Mouse (Mus musculus): ENCODE data around the gene H2al1j. TPM values are rescaled to one million over a fixed set of nuclear protein-coding genes. Genes with fewer than 3 reads are reported as not detected.
"Not testable (repeated sequence)": the region's sequence is repeated elsewhere in the genome, so short reads cannot be mapped to it uniquely, and the experiment has no call there.

The H2al1j gene
- polyA plus RNA-seq, 1 experiment from 2014 or later: not detected

DNA sequence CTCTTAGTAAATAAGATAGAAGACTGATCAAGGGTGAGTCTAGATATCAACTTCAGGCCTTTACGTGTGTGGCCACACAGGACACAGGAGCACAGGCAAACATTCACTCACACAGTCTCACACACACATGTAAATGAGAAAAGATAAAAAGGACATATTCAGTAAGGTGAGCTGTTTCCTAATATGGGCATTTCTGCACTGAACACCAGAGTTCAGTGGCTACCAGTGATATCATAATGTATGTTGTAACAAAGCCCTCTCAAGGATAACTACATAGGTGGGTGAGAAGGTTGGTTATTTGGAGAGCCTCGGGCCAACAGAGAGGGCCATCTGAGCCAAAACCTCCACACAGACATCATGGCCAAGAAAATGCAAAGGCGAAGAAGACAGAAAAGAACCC is 16.0 kb upstream of the H2al1j start, which contains the start of gene H2al1e:
Gene H2al1e (plus strand): TSS at position 301 of the 400 bp plus-strand sequence.
- not testable (repeated sequence) for H3K27ac ChIP-seq (replicated peaks; ENCODE audit: low read depth, low read length); H3K9ac ChIP-seq (ENCODE audit: low read length); H3K4me1 ChIP-seq (ENCODE audit: control insufficient read depth, insufficient read depth, low read length); H3K36me3 ChIP-seq (ENCODE audit: control insufficient read depth, insufficient read depth, low read length); H3K27me3 ChIP-seq (ENCODE audit: control insufficient read depth, insufficient read depth, low read length); H3K4me3 ChIP-seq (ENCODE audit: low read depth, low read length); DNase-seq (ENCODE audit: low spot score); H3K4me2 ChIP-seq (ENCODE audit: low read depth, severe bottlenecking); ATAC-seq (ENCODE audit: insufficient number of reproducible peaks, low FRiP score, low TSS enrichment, low read depth); H3K9me3 ChIP-seq (ENCODE audit: control insufficient read depth, low read length)
- WGBS: no CpG with 5 or more reads among the region's 3 CpGs

DNA sequence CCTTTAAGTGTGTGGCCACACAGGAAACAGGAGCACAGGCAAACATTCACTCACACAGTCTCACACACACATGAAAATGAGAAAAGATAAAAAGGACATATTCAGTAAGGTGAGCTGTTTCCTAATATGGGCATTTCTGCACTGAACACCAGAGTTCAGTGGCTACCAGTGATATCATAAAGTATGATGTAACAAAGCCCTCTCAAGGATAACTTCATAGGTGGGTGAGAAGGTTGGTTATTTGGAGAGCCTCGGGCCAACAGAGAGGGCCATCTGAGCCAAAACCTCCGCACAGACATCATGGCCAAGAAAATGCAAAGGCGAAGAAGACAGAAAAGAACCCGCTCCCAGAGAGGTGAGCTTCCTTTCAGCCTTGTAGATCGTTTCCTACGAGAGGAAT is 12.8 kb upstream of the H2al1j start, which contains the start of gene H2al1f:
Gene H2al1f (plus strand): TSS at position 301 of the 400 bp plus-strand sequence.
- H3K4me2 ChIP-seq (ENCODE audit: low read depth, severe bottlenecking): not testable (repeated sequence)

DNA sequence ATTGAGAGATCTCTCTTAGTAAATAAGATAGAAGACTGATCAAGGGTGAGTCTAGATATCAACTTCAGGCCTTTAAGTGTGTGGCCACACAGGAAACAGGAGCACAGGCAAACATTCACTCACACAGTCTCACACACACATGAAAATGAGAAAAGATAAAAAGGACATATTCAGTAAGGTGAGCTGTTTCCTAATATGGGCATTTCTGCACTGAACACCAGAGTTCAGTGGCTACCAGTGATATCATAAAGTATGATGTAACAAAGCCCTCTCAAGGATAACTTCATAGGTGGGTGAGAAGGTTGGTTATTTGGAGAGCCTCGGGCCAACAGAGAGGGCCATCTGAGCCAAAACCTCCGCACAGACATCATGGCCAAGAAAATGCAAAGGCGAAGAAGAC is 9.7 kb upstream of the H2al1j start, which contains the start of gene H2al1g:
Gene H2al1g (plus strand): TSS at position 301 of the 400 bp plus-strand sequence.
- not testable (repeated sequence) for H3K27me3 ChIP-seq (ENCODE audit: control insufficient read depth, insufficient read depth, low read length); H3K36me3 ChIP-seq (ENCODE audit: control insufficient read depth, insufficient read depth, low read length); H3K27ac ChIP-seq (replicated peaks; ENCODE audit: low read depth, low read length); ATAC-seq (ENCODE audit: insufficient number of reproducible peaks, low FRiP score, low TSS enrichment, low read depth); H3K9ac ChIP-seq (ENCODE audit: low read length); H3K4me1 ChIP-seq (ENCODE audit: control insufficient read depth, insufficient read depth, low read length); H3K4me3 ChIP-seq (ENCODE audit: low read depth, low read length); H3K4me2 ChIP-seq (ENCODE audit: low read depth, severe bottlenecking); H3K9me3 ChIP-seq (ENCODE audit: control insufficient read depth, low read length); DNase-seq (ENCODE audit: low spot score)
- no CpG with 5 or more reads among the region's 3 CpGs for WGBS

More for the DNA sequence above, 12.8 kb upstream of the H2al1j start, which contains the start of gene H2al1f:
- not testable (repeated sequence) for H3K9me3 ChIP-seq (ENCODE audit: control insufficient read depth, low read length); H3K27me3 ChIP-seq (ENCODE audit: control insufficient read depth, insufficient read depth, low read length); H3K27ac ChIP-seq (replicated peaks; ENCODE audit: low read depth, low read length); H3K4me3 ChIP-seq (ENCODE audit: low read depth, low read length); DNase-seq (ENCODE audit: low spot score); H3K9ac ChIP-seq (ENCODE audit: low read length); ATAC-seq (ENCODE audit: insufficient number of reproducible peaks, low FRiP score, low TSS enrichment, low read depth); H3K4me1 ChIP-seq (ENCODE audit: control insufficient read depth, insufficient read depth, low read length); H3K36me3 ChIP-seq (ENCODE audit: control insufficient read depth, insufficient read depth, low read length)
- no CpG with 5 or more reads among the region's 6 CpGs for WGBS

DNA sequence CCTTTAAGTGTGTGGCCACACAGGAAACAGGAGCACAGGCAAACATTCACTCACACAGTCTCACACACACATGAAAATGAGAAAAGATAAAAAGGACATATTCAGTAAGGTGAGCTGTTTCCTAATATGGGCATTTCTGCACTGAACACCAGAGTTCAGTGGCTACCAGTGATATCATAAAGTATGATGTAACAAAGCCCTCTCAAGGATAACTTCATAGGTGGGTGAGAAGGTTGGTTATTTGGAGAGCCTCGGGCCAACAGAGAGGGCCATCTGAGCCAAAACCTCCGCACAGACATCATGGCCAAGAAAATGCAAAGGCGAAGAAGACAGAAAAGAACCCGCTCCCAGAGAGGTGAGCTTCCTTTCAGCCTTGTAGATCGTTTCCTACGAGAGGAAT is 6.4 kb upstream of the H2al1j start, which contains the start of gene H2al1h:
Gene H2al1h (plus strand): TSS at position 301 of the 400 bp plus-strand sequence.
- not testable (repeated sequence) for H3K4me2 ChIP-seq (ENCODE audit: low read depth, severe bottlenecking); H3K36me3 ChIP-seq (ENCODE audit: control insufficient read depth, insufficient read depth, low read length); DNase-seq (ENCODE audit: low spot score); H3K27me3 ChIP-seq (ENCODE audit: control insufficient read depth, insufficient read depth, low read length); H3K27ac ChIP-seq (replicated peaks; ENCODE audit: low read depth, low read length); H3K9ac ChIP-seq (ENCODE audit: low read length); ATAC-seq (ENCODE audit: insufficient number of reproducible peaks, low FRiP score, low TSS enrichment, low read depth); H3K9me3 ChIP-seq (ENCODE audit: control insufficient read depth, low read length); H3K4me1 ChIP-seq (ENCODE audit: control insufficient read depth, insufficient read depth, low read length); H3K4me3 ChIP-seq (ENCODE audit: low read depth, low read length)
- no CpG with 5 or more reads among the region's 6 CpGs for WGBS

DNA sequence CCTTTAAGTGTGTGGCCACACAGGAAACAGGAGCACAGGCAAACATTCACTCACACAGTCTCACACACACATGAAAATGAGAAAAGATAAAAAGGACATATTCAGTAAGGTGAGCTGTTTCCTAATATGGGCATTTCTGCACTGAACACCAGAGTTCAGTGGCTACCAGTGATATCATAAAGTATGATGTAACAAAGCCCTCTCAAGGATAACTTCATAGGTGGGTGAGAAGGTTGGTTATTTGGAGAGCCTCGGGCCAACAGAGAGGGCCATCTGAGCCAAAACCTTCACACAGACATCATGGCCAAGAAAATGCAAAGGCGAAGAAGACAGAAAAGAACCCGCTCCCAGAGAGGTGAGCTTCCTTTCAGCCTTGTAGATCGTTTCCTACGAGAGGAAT is 3.3 kb upstream of the H2al1j start, which contains the start of gene H2al1i:
Gene H2al1i (plus strand): TSS at position 301 of the 400 bp plus-strand sequence.
- H3K9ac ChIP-seq (ENCODE audit: low read length): not testable (repeated sequence)

DNA sequence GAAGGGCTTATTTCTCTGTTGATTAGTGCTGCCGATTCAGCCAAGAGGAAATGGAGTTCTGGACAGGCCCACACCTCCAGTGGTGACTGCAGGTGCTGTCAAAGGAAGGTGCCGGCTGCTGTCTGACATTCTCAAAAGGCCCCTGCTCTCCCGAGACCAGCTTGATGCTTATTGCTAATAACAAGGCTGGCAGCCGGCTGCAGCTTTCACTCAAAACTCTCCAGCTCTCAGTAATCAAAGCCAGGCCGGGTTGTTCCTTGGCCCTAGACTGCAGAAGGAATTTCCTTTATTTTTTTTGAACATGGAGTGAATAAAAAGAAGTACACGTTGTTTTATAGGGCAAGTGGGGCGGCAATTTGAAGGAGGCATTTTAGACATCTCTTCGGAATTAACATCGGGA is 18.1 kb downstream of the H2al1j start:
- peak; percentile 66 for DNase-seq (ENCODE audit: low spot score)
- Histone ChIP-seq H3K4me1 (ENCODE audit: control insufficient read depth, insufficient read depth, low read length) (0 out of 2 replicates have a peak, but pooled peaks cover 2% of the 10 kb centered on the region), H3K4me2 (ENCODE audit: low read depth, severe bottlenecking) (no peak overlapping the region; the same call in 1 of the 2 replicates), H3K9ac (ENCODE audit: low read length) (no peak overlapping the region), H3K36me3 (ENCODE audit: control insufficient read depth, insufficient read depth, low read length) (no peaks in the 10 kb centered on the region), H3K27me3 (ENCODE audit: control insufficient read depth, insufficient read depth, low read length) (no peaks in the 10 kb centered on the region), H3K4me3 (ENCODE audit: low read depth, low read length) (no peak overlapping the region), H3K27ac (replicated peaks; ENCODE audit: low read depth, low read length) (0 out of 2 replicates have a peak overlapping the region, but pooled peaks have one; percentile 42), H3K9me3 (ENCODE audit: control insufficient read depth, low read length) (no peaks in the 10 kb centered on the region)
- WGBS: 37% methylated on average over 9 of the region's 9 CpGs
- ATAC-seq (ENCODE audit: insufficient number of reproducible peaks, low FRiP score, low TSS enrichment, low read depth): 0 out of 2 replicates have a peak, but pooled peaks have one; percentile 47

More for the DNA sequence above, 3.3 kb upstream of the H2al1j start, which contains the start of gene H2al1i:
- not testable (repeated sequence) for H3K4me2 ChIP-seq (ENCODE audit: low read depth, severe bottlenecking); ATAC-seq (ENCODE audit: insufficient number of reproducible peaks, low FRiP score, low TSS enrichment, low read depth); H3K4me3 ChIP-seq (ENCODE audit: low read depth, low read length); H3K9me3 ChIP-seq (ENCODE audit: control insufficient read depth, low read length); DNase-seq (ENCODE audit: low spot score); H3K27me3 ChIP-seq (ENCODE audit: control insufficient read depth, insufficient read depth, low read length); H3K27ac ChIP-seq (replicated peaks; ENCODE audit: low read depth, low read length); H3K4me1 ChIP-seq (ENCODE audit: control insufficient read depth, insufficient read depth, low read length); H3K36me3 ChIP-seq (ENCODE audit: control insufficient read depth, insufficient read depth, low read length)
- WGBS: 88% methylated on average over 2 of the region's 5 CpGs

DNA sequence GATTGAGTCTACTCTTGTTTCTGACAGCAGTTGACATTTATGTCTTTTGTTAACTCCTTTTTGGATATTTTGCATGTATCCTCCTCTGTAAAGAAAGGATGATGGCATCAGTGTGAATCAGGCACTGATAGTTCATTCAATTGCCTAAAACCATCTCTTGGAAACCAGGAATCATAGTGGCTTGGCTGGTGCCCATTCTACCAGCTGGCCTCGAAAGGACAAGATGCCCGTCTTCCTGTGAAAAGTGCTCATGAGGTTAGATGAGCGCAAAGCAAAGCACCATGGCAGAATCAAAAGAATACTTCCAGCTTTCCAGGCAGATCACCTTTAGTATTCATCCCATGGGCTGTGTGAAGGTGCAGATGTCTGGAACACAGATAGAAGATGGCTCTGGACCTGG is 19.1 kb downstream of the H2al1j start:
- H3K4me1 ChIP-seq (ENCODE audit: control insufficient read depth, insufficient read depth, low read length): 0 out of 2 replicates have a peak, but pooled peaks cover 2% of the 10 kb centered on the region
- no peak overlapping the region for H3K4me2 ChIP-seq (ENCODE audit: low read depth, severe bottlenecking)
- H3K27me3 ChIP-seq (ENCODE audit: control insufficient read depth, insufficient read depth, low read length): no peaks in the 10 kb centered on the region
- H3K9ac ChIP-seq (ENCODE audit: low read length): no peak overlapping the region
- ATAC-seq (ENCODE audit: insufficient number of reproducible peaks, low FRiP score, low TSS enrichment, low read depth) (no peak), DNase-seq (ENCODE audit: low spot score) (no peak)
- H3K4me3 ChIP-seq (ENCODE audit: low read depth, low read length): no peak overlapping the region
- H3K27ac ChIP-seq (replicated peaks; ENCODE audit: low read depth, low read length): no peak overlapping the region
- H3K36me3 ChIP-seq (ENCODE audit: control insufficient read depth, insufficient read depth, low read length): no peaks in the 10 kb centered on the region
- 94% methylated on average over 3 of the region's 3 CpGs for WGBS
- H3K9me3 ChIP-seq (ENCODE audit: control insufficient read depth, low read length): no peaks in the 10 kb centered on the region

DNA sequence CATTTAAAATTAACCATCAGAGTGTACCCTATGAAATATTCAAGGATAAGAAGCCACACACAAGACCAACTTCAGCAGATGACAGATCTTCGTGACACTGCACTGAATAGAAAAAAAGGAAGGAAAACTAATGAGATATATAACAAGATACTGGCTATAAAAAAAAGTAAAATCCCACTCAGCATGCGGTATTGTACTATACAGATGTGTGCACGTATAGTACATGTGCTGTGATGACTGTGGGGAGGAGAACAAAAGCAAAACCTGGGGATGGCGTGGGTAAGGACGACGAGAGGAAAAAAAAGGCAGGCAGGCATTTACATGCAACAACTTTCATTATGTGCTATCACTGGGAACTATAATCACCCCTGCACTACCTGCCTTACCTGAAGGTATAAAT is 33.2 kb downstream of the H2al1j start:
- ATAC-seq (ENCODE audit: insufficient number of reproducible peaks, low FRiP score, low TSS enrichment, low read depth): no peak
- H3K4me2 ChIP-seq (ENCODE audit: low read depth, severe bottlenecking): no peak overlapping the region
- H3K9ac ChIP-seq (ENCODE audit: low read length): no peak overlapping the region
- 78% methylated on average over 6 of the region's 6 CpGs for WGBS
- H3K27ac ChIP-seq (replicated peaks; ENCODE audit: low read depth, low read length): no peak overlapping the region
- 0 out of 2 replicates have a peak, but pooled peaks cover 5% of the 10 kb centered on the region for H3K4me1 ChIP-seq (ENCODE audit: control insufficient read depth, insufficient read depth, low read length)
- H3K27me3 ChIP-seq (ENCODE audit: control insufficient read depth, insufficient read depth, low read length): 0 out of 2 replicates have a peak, but pooled peaks cover 5% of the 10 kb centered on the region
- DNase-seq (ENCODE audit: low spot score): no peak
- no peaks in the 10 kb centered on the region for H3K36me3 ChIP-seq (ENCODE audit: control insufficient read depth, insufficient read depth, low read length)
- no peak overlapping the region for H3K4me3 ChIP-seq (ENCODE audit: low read depth, low read length)
- no peaks in the 10 kb centered on the region for H3K9me3 ChIP-seq (ENCODE audit: control insufficient read depth, low read length)

Measured in limb, embryonic 11.5 days (tissue).